Mouse (Mus musculus) forebrain, embryonic 11.5 days (tissue): ENCODE results near the gene Smdt1. TPM values are rescaled to one million over a fixed set of nuclear protein-coding genes. Genes with fewer than 3 reads are reported as not detected.

Source experiments
- ATAC-seq: fragments of 200-750 bp; cut with Nextera tagmentation; replicated peaks from 2 replicates; pipeline ENCODE4 v1.8.0; 2017; ENCODE audit warnings: moderate TSS enrichment; ENCODE audit not compliant: low FRiP score
- DNase-seq: peaks from one replicate; pipeline ENCODE4 v3.0.0-alpha.2; 2017; ENCODE audit warnings: low spot score
- H3K27ac ChIP-seq: fragments of 300-500 bp; sonication (generic); 2 replicates; pipeline ENCODE4 v1.5.1; 2014; ENCODE audit warnings: low read depth, low read length
- H3K27me3 ChIP-seq: fragments of 300-500 bp; sonication (generic); 2 replicates; pipeline ENCODE4 v1.6.1; 2014; ENCODE audit warnings: mild to moderate bottlenecking, low read length, mixed read lengths; ENCODE audit not compliant: control insufficient read depth, insufficient read depth
- H3K36me3 ChIP-seq: fragments of 300-500 bp; sonication (generic); 2 replicates; pipeline ENCODE4 v1.6.1; 2014; ENCODE audit warnings: mild to moderate bottlenecking, low read length, moderate library complexity, mixed read lengths; ENCODE audit not compliant: control insufficient read depth, insufficient read depth
- H3K4me1 ChIP-seq: fragments of 300-500 bp; sonication (generic); replicated peaks from 2 replicates; pipeline ENCODE4 v1.6.1; 2014; ENCODE audit warnings: low read length, mixed read lengths; ENCODE audit not compliant: control insufficient read depth, insufficient read depth
- H3K4me2 ChIP-seq: fragments of 300-500 bp; sonication (generic); 2 replicates; pipeline ENCODE4 v1.6.1; 2014; ENCODE audit warnings: low read depth, mild to moderate bottlenecking, low read length, moderate library complexity, mixed read lengths; ENCODE audit not compliant: severe bottlenecking
- H3K4me3 ChIP-seq: fragments of 300-500 bp; sonication (generic); 2 replicates; pipeline ENCODE4 v1.5.1; 2014; ENCODE audit warnings: low read depth, low read length
- H3K9ac ChIP-seq: fragments of 300-500 bp; sonication (generic); 2 replicates; pipeline ENCODE4 v1.6.1; 2014; ENCODE audit warnings: low read length
- H3K9me3 ChIP-seq: fragments of 300-500 bp; sonication (generic); 2 replicates; pipeline ENCODE4 v1.6.1; 2016; ENCODE audit warnings: low read length, mixed read lengths; ENCODE audit not compliant: control insufficient read depth
- WGBS: fragments of 180-500 bp; shearing (Covaris S2); extraction: QIAGEN DNeasy Blood & Tissue Kit; methylation state at CpG from one replicate; pipeline ENCODE4 v1.1.7; 2014; 5-methylcytosine and 5-hydroxymethylcytosine counted together
- polyA plus RNA-seq: library from polyadenylated mRNA; unstranded; fragments of >200 nt; fragmentation: Nextera tagmentation; extraction: Ambion mirVana; gene quantifications from 2 replicates; pipeline ENCODE4 v1.2.1, GENCODE M21; 2014

The Smdt1 gene
- polyA plus RNA-seq, 1 experiment from 2014 or later = 236 TPM

GRCm38 (mm10) chr15:82346580-82347302, 8.0 kb downstream of the Smdt1 start:
- no peak overlapping the region for H3K27ac ChIP-seq
- ATAC-seq (0 out of 2 replicates have a peak, but pooled peaks have one; percentile 3), DNase-seq (no peak)
- H3K4me3 ChIP-seq = peak overlapping the region; percentile 63
- no peaks in the 10 kb centered on the region for H3K27me3 ChIP-seq
- 71% methylated on average over 14 of the region's 14 CpGs for WGBS
- H3K9ac ChIP-seq = peak overlapping the region; percentile 77
- H3K9me3 ChIP-seq = no peaks in the 10 kb centered on the region
- peak overlapping the region; percentile 86 for H3K4me2 ChIP-seq
- peaks cover 8% of the 10 kb centered on the region for H3K4me1 ChIP-seq
- peaks cover 7% of the 10 kb centered on the region; the same call in 1 of the 2 replicates for H3K36me3 ChIP-seq

DNA sequence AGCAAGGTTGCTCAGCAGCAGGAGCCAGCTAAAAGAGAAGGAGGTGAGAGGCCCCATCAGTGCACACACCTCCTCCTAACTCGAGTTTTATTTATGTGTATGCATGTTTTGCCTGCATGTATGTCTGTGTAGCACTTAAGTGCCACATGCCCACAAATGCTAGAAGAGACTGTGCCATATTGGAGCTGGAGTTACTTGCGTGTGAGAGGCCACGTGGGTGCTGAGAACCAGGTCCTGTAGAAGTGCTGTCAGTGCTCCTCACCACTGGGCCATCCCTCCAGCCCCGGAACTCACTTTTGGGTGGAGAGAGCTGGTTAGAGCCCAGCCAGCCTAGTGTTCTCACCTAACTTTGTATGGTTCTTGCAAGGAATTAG, 8.5 kb downstream of the Smdt1 start:
- DNase-seq (no peak), ATAC-seq (no peak)
- peaks cover 8% of the 10 kb centered on the region for H3K4me1 ChIP-seq
- H3K27me3 ChIP-seq = no peaks in the 10 kb centered on the region
- 86% methylated on average over 4 of the region's 4 CpGs for WGBS
- peaks cover 7% of the 10 kb centered on the region; the same call in 1 of the 2 replicates for H3K36me3 ChIP-seq
- H3K27ac ChIP-seq = no peak overlapping the region
- H3K9ac ChIP-seq = no peak overlapping the region
- no peaks in the 10 kb centered on the region for H3K9me3 ChIP-seq
- no peak overlapping the region for H3K4me3 ChIP-seq
- H3K4me2 ChIP-seq = peak overlapping the region; percentile 86; the same call in 1 of the 2 replicates

DNA sequence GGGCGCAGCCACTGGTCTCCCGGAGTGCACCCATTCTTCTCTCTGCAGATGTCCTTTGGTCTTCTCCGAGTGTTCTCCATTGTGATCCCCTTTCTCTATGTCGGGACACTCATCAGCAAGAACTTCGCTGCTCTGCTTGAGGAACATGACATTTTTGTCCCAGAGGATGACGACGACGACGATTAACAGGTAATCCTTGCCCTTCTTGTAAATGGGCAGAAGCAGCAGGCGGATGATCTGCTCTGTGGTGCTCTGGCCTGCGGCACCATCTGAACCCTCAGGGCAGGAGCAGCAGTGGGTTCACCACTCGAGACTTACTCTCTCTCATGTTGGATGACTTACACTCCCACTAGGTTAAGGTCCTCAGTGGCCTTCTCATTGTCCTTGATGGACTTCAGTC, 9.1 kb downstream of the Smdt1 start:
- DNase-seq (no peak), ATAC-seq (no peak)
- Histone ChIP-seq H3K4me2 (no peak overlapping the region), H3K9me3 (no peaks in the 10 kb centered on the region), H3K27ac (no peak overlapping the region), H3K27me3 (no peaks in the 10 kb centered on the region), H3K9ac (no peak overlapping the region), H3K4me1 (peaks cover 8% of the 10 kb centered on the region), H3K36me3 (peaks cover 7% of the 10 kb centered on the region; the same call in 1 of the 2 replicates), H3K4me3 (no peak overlapping the region)
- 89% methylated on average over 12 of the region's 12 CpGs for WGBS

GRCm38 (mm10) chr15:82348258-82348998, 9.7 kb downstream of the Smdt1 start:
- Histone ChIP-seq H3K36me3 (peaks cover 7% of the 10 kb centered on the region; the same call in 1 of the 2 replicates), H3K9ac (no peak overlapping the region), H3K4me1 (peaks cover 11% of the 10 kb centered on the region), H3K27ac (no peak overlapping the region), H3K4me2 (no peak overlapping the region), H3K4me3 (no peak overlapping the region), H3K9me3 (no peaks in the 10 kb centered on the region), H3K27me3 (no peaks in the 10 kb centered on the region)
- no peak for DNase-seq
- no peak for ATAC-seq
- 88% methylated on average over 8 of the region's 8 CpGs for WGBS

GRCm38 (mm10) chr15:82348999-82349341, 10.2 kb downstream of the Smdt1 start:
- H3K4me2 ChIP-seq = no peak overlapping the region
- H3K4me3 ChIP-seq = no peak overlapping the region
- no peak for ATAC-seq
- H3K27me3 ChIP-seq = no peaks in the 10 kb centered on the region
- no peak overlapping the region for H3K9ac ChIP-seq
- no peaks in the 10 kb centered on the region for H3K9me3 ChIP-seq
- peaks cover 11% of the 10 kb centered on the region for H3K4me1 ChIP-seq
- no peak overlapping the region for H3K27ac ChIP-seq
- no peak for DNase-seq
- WGBS = 93% methylated on average over 2 of the region's 2 CpGs
- peaks cover 7% of the 10 kb centered on the region; the same call in 1 of the 2 replicates for H3K36me3 ChIP-seq

DNA sequence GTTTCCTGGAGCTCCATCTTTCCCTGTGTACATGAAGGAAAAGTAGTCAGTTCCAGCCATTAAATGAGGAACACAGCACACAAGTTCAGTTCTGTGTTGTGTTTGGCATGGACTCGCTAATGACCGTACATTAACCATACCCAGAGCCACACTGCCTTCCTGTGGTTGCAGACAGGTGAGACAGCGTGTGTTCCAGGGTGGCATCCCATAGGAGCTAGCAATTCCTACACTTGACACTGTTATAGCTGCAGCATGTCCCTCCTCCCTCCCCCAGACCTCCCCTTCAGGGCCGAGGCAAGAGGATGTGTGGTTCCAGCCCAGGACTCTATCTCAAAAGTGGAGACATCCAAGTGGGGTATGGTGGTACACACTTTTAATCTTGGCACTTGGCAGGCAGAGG, 11.6 kb downstream of the Smdt1 start:
- DNase-seq (no peak), ATAC-seq (no peak)
- H3K27ac ChIP-seq = no peak overlapping the region
- 94% methylated on average over 4 of the region's 4 CpGs for WGBS
- no peak overlapping the region for H3K4me2 ChIP-seq
- H3K4me3 ChIP-seq = no peak overlapping the region
- H3K4me1 ChIP-seq = peaks cover 13% of the 10 kb centered on the region
- no peaks in the 10 kb centered on the region for H3K27me3 ChIP-seq
- peaks cover 7% of the 10 kb centered on the region; the same call in 1 of the 2 replicates for H3K36me3 ChIP-seq
- H3K9ac ChIP-seq = no peak overlapping the region
- H3K9me3 ChIP-seq = no peaks in the 10 kb centered on the region

DNA sequence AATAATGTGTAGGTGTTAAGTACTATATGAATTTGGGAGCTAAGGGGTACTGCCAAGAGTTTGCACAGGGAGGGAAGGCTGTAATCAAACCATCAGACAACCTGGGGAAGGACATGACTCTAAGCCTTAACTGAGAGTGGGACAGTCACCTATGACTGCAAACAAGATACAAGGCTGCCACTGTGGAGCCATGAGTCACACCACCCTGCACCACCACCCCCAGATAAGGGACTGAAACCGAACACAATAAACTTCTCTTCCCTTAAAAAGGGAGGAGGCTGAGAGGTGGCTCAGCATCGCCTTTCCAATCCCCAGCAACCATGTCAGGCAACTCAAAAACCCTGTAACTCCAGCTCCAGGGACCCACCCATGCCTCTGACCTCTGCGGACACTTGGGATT, 12.7 kb downstream of the Smdt1 start:
- WGBS = 93% methylated on average over 3 of the region's 3 CpGs
- ATAC-seq (no peak), DNase-seq (no peak)
- no peak overlapping the region for H3K4me2 ChIP-seq
- H3K27ac ChIP-seq = no peak overlapping the region
- H3K36me3 ChIP-seq = peaks cover 7% of the 10 kb centered on the region; the same call in 1 of the 2 replicates
- no peak overlapping the region for H3K4me3 ChIP-seq
- no peaks in the 10 kb centered on the region for H3K27me3 ChIP-seq
- H3K9ac ChIP-seq = no peak overlapping the region
- no peaks in the 10 kb centered on the region for H3K9me3 ChIP-seq
- H3K4me1 ChIP-seq = peaks cover 13% of the 10 kb centered on the region

- Histone ChIP-seq H3K4me3 (peak overlapping the region; percentile 94), H3K4me2 (peak overlapping the region; percentile 81), H3K36me3 (peaks cover 7% of the 10 kb centered on the region; the same call in 1 of the 2 replicates), H3K27me3 (no peaks in the 10 kb centered on the region), H3K9me3 (no peaks in the 10 kb centered on the region), H3K27ac (no peak overlapping the region), H3K9ac (peak overlapping the region; percentile 95), H3K4me1 (peaks cover 5% of the 10 kb centered on the region; the same call in 1 of the 2 replicates)
- no peak for DNase-seq
- no peak for ATAC-seq
- 36% methylated on average over 14 of the region's 14 CpGs for WGBS
Measured at GRCm38 (mm10) chr15:82353078-82353744, 14.5 kb downstream of the Smdt1 start.
